In the genomic region with DNA sequence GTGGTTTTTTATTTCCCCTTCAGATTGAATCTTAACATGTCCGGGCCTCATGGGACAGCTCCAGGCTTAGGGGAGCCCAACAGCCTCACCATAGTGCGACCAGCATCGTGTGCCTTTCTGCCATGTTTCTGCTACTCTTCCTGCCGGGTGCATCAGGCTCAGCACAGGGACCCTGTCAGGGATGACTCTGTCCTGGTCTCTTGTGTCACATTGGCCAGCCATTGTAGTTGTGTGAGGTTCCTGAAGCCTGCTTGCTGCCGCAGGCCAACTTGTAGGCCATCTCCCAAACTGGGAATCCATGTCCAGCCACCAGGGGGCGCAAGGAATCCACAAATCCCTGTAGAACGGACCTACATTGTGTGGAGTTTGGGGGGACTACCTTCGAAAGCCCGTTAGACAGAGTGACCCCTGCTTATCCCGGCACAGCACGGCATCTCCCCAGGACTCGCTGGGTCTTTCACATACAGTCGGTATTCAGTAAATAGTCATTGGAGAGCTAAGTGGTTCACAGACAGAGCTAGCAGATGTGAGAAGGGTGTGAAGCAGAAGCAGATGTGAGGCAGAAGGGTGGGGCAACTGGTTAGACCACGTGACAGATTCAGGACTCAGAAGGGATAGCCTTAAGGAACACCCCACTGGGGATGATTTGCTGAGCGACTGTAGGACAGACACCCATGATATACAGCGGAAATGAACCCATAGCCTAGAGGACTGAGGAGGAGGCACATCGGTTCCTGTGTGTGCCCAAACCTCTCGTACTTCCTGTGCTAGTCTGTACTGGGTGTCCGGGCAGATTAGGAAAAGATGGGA, we compare ENCODE assay signal across 7 mouse cellular contexts. TPM values are rescaled to one million over a fixed set of nuclear protein-coding genes. Genes with fewer than 3 reads are reported as not detected.
A peak's percentile ranks its signal among the peaks of the same experiment; 100 is the strongest.
DNase-seq lines count a peak whose midpoint lies in the region; ATAC-seq and TF ChIP-seq lines count a peak whose summit lies in the region.

No protein-coding gene starts in this region.

- intact Hi-C loops in gastrocnemius, adult 2 months (cut with DNase I) = loop anchor here (5.0 kb wide), 1 partner anchor 37 kb away; no protein-coding TSS in a partner anchor
- intact Hi-C loops in left cerebral cortex, postnatal 36 days (cut with DNase I) = loop anchor here (2.0 kb wide), 1 partner anchor 35 kb away; no protein-coding TSS in a partner anchor

- peaks cover 16% of the 10 kb centered on the region for H3K4me1 ChIP-seq in midbrain, embryonic 11.5 days (ENCODE audit: control insufficient read depth, insufficient read depth, low read length)

- no peaks in the 10 kb centered on the region for H3K36me3 ChIP-seq in midbrain, embryonic 11.5 days (ENCODE audit: control insufficient read depth, insufficient read depth, low read length)

- H3K27me3 ChIP-seq in midbrain, embryonic 11.5 days (ENCODE audit: control insufficient read depth, insufficient read depth, low read length) = peaks cover 50% of the 10 kb centered on the region

- peak; percentile 97; the same call in 1 of the 2 replicates for TF ChIP-seq CTCF in gastrocnemius, adult 2 months (IDR thresholded peaks at IDR 0.05)

- peak; percentile 45 for ATAC-seq in inflammation-experienced regulatory T-cells, adult 6 months
- ATAC-seq in midbrain, embryonic 11.5 days (ENCODE audit: low FRiP score) = no peak

- H3K9me3 ChIP-seq in midbrain, embryonic 11.5 days (ENCODE audit: control insufficient read depth, low read length) = no peaks in the 10 kb centered on the region

- H3K4me3 ChIP-seq in gastrocnemius, adult 2 months = peak overlapping the region; percentile 54
- H3K4me3 ChIP-seq in midbrain, embryonic 11.5 days (ENCODE audit: low read depth, low read length) = no peak overlapping the region

- H3K4me2 ChIP-seq in midbrain, embryonic 11.5 days = 0 out of 2 replicates have a peak overlapping the region, but pooled peaks have one; percentile 13

- DNase-seq in ZHBTc4 (ENCODE audit: low read depth, low spot score) = peak; percentile 90
- DNase-seq in cerebellum, postnatal 25 days = peak; percentile 90 to 93
- peak; percentile 90 for DNase-seq in gastrocnemius, adult 2 months
- DNase-seq in left cerebral cortex, postnatal 36 days (ENCODE audit: low spot score in 2 of 2) = peak; percentile 79 to 82
- peak; percentile 99 for DNase-seq in midbrain, embryonic 11.5 days (ENCODE audit: low spot score, missing footprints)
- peak; percentile 85 for DNase-seq in spleen, adult 12 weeks (ENCODE audit: low spot score)

- no peak overlapping the region for H3K9ac ChIP-seq in midbrain, embryonic 11.5 days (ENCODE audit: low read length)

- peak overlapping the region; percentile 44 for H3K27ac ChIP-seq in gastrocnemius, adult 2 months
- H3K27ac ChIP-seq in midbrain, embryonic 11.5 days (ENCODE audit: low read depth, low read length) = no peak overlapping the region

- WGBS in midbrain, embryonic 11.5 days = 22% methylated on average over 19 of the region's 19 CpGs

RNA-seq across cellular contexts. Expression of a gene that starts 8.1 kb away (rescaled TPM):
- total RNA-seq in gastrocnemius, adult 2 months (2021) = 10 to 100 TPM; 26.2 to 43.3 TPM
- polyA plus RNA-seq in inflammation-experienced regulatory T-cells, adult 6 months (2017; shearing (Covaris generic)) = not detected
- 10 to 100 TPM in 1 of 2 experiments, 1 to 10 TPM in 1; 7.5 to 10.0 TPM for total RNA-seq in left cerebral cortex, postnatal 36 days (2021)
- 0.11 and 0.31 TPM in 2 replicates for polyA plus RNA-seq in midbrain, embryonic 11.5 days (2014; fragmentation: Nextera tagmentation; extraction: Ambion mirVana)

RNA-seq across cellular contexts. Expression of a gene that starts 10.4 kb away (rescaled TPM):
- total RNA-seq in gastrocnemius, adult 2 months (2021) = 1 to 10 TPM; 1.5 to 2.5 TPM
- not detected for polyA plus RNA-seq in inflammation-experienced regulatory T-cells, adult 6 months (2017; shearing (Covaris generic))
- total RNA-seq in left cerebral cortex, postnatal 36 days (2021) = 10 to 100 TPM; 10.6 to 11.5 TPM
- polyA plus RNA-seq in midbrain, embryonic 11.5 days (2014; fragmentation: Nextera tagmentation; extraction: Ambion mirVana) = 4.0 and 4.5 TPM in 2 replicates

RNA-seq across cellular contexts. Expression of a gene that starts 10.8 kb away (rescaled TPM):
- 1 to 10 TPM in 1 of 2 experiments, under 1 TPM in 1; 0.84 to 1.0 TPM for total RNA-seq in gastrocnemius, adult 2 months (2021)
- polyA plus RNA-seq in inflammation-experienced regulatory T-cells, adult 6 months (2017; shearing (Covaris generic)) = 10 to 100 TPM in 1 of 3 experiments, 1 to 10 TPM in 2; 2.2 to 10.8 (median 9.5) TPM
- total RNA-seq in left cerebral cortex, postnatal 36 days (2021) = 1 to 10 TPM; 4.9 to 6.2 TPM
- 1.5 and 1.8 TPM in 2 replicates for polyA plus RNA-seq in midbrain, embryonic 11.5 days (2014; fragmentation: Nextera tagmentation; extraction: Ambion mirVana)

RNA-seq across cellular contexts. Expression of a gene that starts 16.1 kb away (rescaled TPM):
- total RNA-seq in gastrocnemius, adult 2 months (2021) = under 1 TPM; 0.10 to 0.45 TPM
- not detected for polyA plus RNA-seq in inflammation-experienced regulatory T-cells, adult 6 months (2017; shearing (Covaris generic))
- total RNA-seq in left cerebral cortex, postnatal 36 days (2021) = 10 to 100 TPM; 16.9 to 33.1 TPM
- polyA plus RNA-seq in midbrain, embryonic 11.5 days (2014; fragmentation: Nextera tagmentation; extraction: Ambion mirVana) = 0.05 and 0.22 TPM in 2 replicates

RNA-seq across cellular contexts. Expression of a gene that starts 19.8 kb away (rescaled TPM):
- 1 to 10 TPM; 5.7 to 8.1 TPM for total RNA-seq in gastrocnemius, adult 2 months (2021)
- 10 to 100 TPM; 38.1 to 52.1 (median 41.8) TPM for polyA plus RNA-seq in inflammation-experienced regulatory T-cells, adult 6 months (2017; shearing (Covaris generic))
- 10 to 100 TPM; 26.6 to 30.1 TPM for total RNA-seq in left cerebral cortex, postnatal 36 days (2021)
- 36.2 and 40.8 TPM in 2 replicates for polyA plus RNA-seq in midbrain, embryonic 11.5 days (2014; fragmentation: Nextera tagmentation; extraction: Ambion mirVana)
